Mouse (Mus musculus): Measurements from ENCODE around the gene Slc2a3.

Gene Slc2a3

GRCm38 (mm10) chr6:122766145-122766968, 35.1 kb downstream of the Slc2a3 start:
- intact Hi-C loops (cut with DNase I) = no loop called here

GRCm38 (mm10) chr6:122765298-122765956, 36.0 kb downstream of the Slc2a3 start:
- intact Hi-C loops (cut with DNase I) = no loop called here

GRCm38 (mm10) chr6:122764446-122765297, 36.8 kb downstream of the Slc2a3 start:
- intact Hi-C loops (cut with DNase I) = no loop called here

- intact Hi-C loops (cut with DNase I) = no loop called here
Measured at GRCm38 (mm10) chr6:122763844-122764445, 37.5 kb downstream of the Slc2a3 start.

- intact Hi-C loops (cut with DNase I) = no loop called here
Measured at GRCm38 (mm10) chr6:122762952-122763700, 38.3 kb downstream of the Slc2a3 start.

- intact Hi-C loops (cut with DNase I) = no loop called here
Measured at GRCm38 (mm10) chr6:122762480-122762879, 39.0 kb downstream of the Slc2a3 start.

GRCm38 (mm10) chr6:122761901-122762300, 39.5 kb downstream of the Slc2a3 start:
- intact Hi-C loops (cut with DNase I) = no loop called here

GRCm38 (mm10) chr6:122761011-122761599, 40.3 kb downstream of the Slc2a3 start:
- intact Hi-C loops (cut with DNase I) = no loop called here

GRCm38 (mm10) chr6:122758732-122759131, 42.7 kb downstream of the Slc2a3 start:
- intact Hi-C loops (cut with DNase I) = no loop called here

- intact Hi-C loops (cut with DNase I) = no loop called here
Measured at GRCm38 (mm10) chr6:122755913-122756312, 45.5 kb downstream of the Slc2a3 start.

- intact Hi-C loops (cut with DNase I) = no loop called here
Measured at GRCm38 (mm10) chr6:122750579-122750978, 50.9 kb downstream of the Slc2a3 start.

GRCm38 (mm10) chr6:122744505-122745249, 56.8 kb downstream of the Slc2a3 start:
- intact Hi-C loops (cut with DNase I) = no loop called here

- intact Hi-C loops (cut with DNase I) = no loop called here
Measured at GRCm38 (mm10) chr6:122743353-122743752, 58.1 kb downstream of the Slc2a3 start.

GRCm38 (mm10) chr6:122742228-122742899, 59.1 kb downstream of the Slc2a3 start:
- intact Hi-C loops (cut with DNase I) = no loop called here

- intact Hi-C loops (cut with DNase I) = loop anchor here (2.0 kb wide), 1 partner anchor 45 kb away; no protein-coding TSS in a partner anchor
Measured at GRCm38 (mm10) chr6:122741460-122742227, 59.8 kb downstream of the Slc2a3 start.

- intact Hi-C loops (cut with DNase I) = loop anchor here (2.0 kb wide), 1 partner anchor 47 kb away; no protein-coding TSS in a partner anchor
Measured at GRCm38 (mm10) chr6:122739952-122740351, 61.5 kb downstream of the Slc2a3 start.

GRCm38 (mm10) chr6:122719942-122720341, 81.5 kb downstream of the Slc2a3 start:
- intact Hi-C loops (cut with DNase I) = loop anchor here (2.0 kb wide), 1 partner anchor 51 kb away; no protein-coding TSS in a partner anchor

GRCm38 (mm10) chr6:122718224-122718623, 83.2 kb downstream of the Slc2a3 start:
- intact Hi-C loops (cut with DNase I) = loop anchor here (2.0 kb wide), 1 partner anchor 49 kb away; no protein-coding TSS in a partner anchor

Data from adrenal gland (tissue).